Mouse (Mus musculus) heart, embryonic 16.5 days (tissue): ENCODE measurements at regions not wholly inside any gene's neighbourhood (a gene's known extent, or its start where the extent isn't known, plus 50 kb on each side); places are given as distances from the start of the nearest gene placed in this dataset.
A peak's percentile ranks its signal among the peaks of the same experiment; 100 is the strongest.

Experiments
- ATAC-seq: fragments of 200-750 bp; cut with Nextera tagmentation; replicated peaks from 2 replicates; pipeline ENCODE4 v1.8.0; 2017; ENCODE audit warnings: moderate number of reproducible peaks; ENCODE audit not compliant: insufficient read depth, low FRiP score; ENCODE audit errors: extremely low read depth
- H3K27ac ChIP-seq: fragments of 300-500 bp; sonication (generic); 2 replicates; pipeline ENCODE4 v1.5.1; 2014; ENCODE audit warnings: mild to moderate bottlenecking, low read length, control low read depth, moderate library complexity
- H3K27me3 ChIP-seq: fragments of 300-500 bp; sonication (generic); 2 replicates; pipeline ENCODE4 v1.6.1; 2014; ENCODE audit warnings: low read length, mixed read lengths; ENCODE audit not compliant: control insufficient read depth, insufficient read depth
- H3K36me3 ChIP-seq: fragments of 300-500 bp; sonication (generic); 2 replicates; pipeline ENCODE4 v1.6.1; 2014; ENCODE audit not compliant: control insufficient read depth, insufficient read depth
- H3K4me1 ChIP-seq: fragments of 300-500 bp; sonication (generic); 2 replicates; pipeline ENCODE4 v1.6.1; 2014; ENCODE audit warnings: low read length, mixed read lengths; ENCODE audit not compliant: control insufficient read depth, insufficient read depth
- H3K4me2 ChIP-seq: fragments of 300-500 bp; sonication (generic); 2 replicates; pipeline ENCODE4 v1.6.1; 2014; ENCODE audit warnings: low read depth, mild to moderate bottlenecking, control low read depth, low read length
- H3K4me3 ChIP-seq: fragments of 300-500 bp; sonication (generic); 2 replicates; pipeline ENCODE4 v1.5.1; 2014; ENCODE audit warnings: mild to moderate bottlenecking, control low read depth, low read length
- H3K9ac ChIP-seq: fragments of 300-500 bp; sonication (generic); 2 replicates; pipeline ENCODE4 v1.6.1; 2014; ENCODE audit warnings: low read length, control low read depth
- H3K9me3 ChIP-seq: fragments of 300-500 bp; sonication (generic); replicated peaks from 2 replicates; pipeline ENCODE4 v1.6.1; 2016; ENCODE audit warnings: low read length; ENCODE audit not compliant: control insufficient read depth
- WGBS: fragments of 180-500 bp; shearing (Covaris S2); extraction: QIAGEN DNeasy Blood & Tissue Kit; methylation state at CpG from one replicate; pipeline ENCODE4 v1.1.7; 2014; 5-methylcytosine and 5-hydroxymethylcytosine counted together

GRCm38 (mm10) chr5:16469644-16470275 is 83.5 kb upstream of the Hgf start:
- no peaks in the 10 kb centered on the region for H3K9me3 ChIP-seq
- H3K27me3 ChIP-seq = no peaks in the 10 kb centered on the region
- peak; percentile 85 for ATAC-seq
- H3K4me3 ChIP-seq = peak overlapping the region; percentile 35
- WGBS = 36% methylated on average over 13 of the region's 13 CpGs
- peak overlapping the region; percentile 66 for H3K27ac ChIP-seq
- peak overlapping the region; percentile 47 for H3K9ac ChIP-seq
- H3K4me2 ChIP-seq = peak overlapping the region; percentile 55
- peaks cover 7% of the 10 kb centered on the region; the same call in 1 of the 2 replicates for H3K4me1 ChIP-seq
- no peaks in the 10 kb centered on the region for H3K36me3 ChIP-seq

GRCm38 (mm10) chr5:16470366-16470982 is 82.8 kb upstream of the Hgf start:
- Histone ChIP-seq H3K4me1 (peaks cover 7% of the 10 kb centered on the region; the same call in 1 of the 2 replicates), H3K9ac (peak overlapping the region; percentile 47), H3K9me3 (no peaks in the 10 kb centered on the region), H3K4me3 (peak overlapping the region; percentile 35), H3K27ac (peak overlapping the region; percentile 66; the same call in 1 of the 2 replicates), H3K4me2 (peak overlapping the region; percentile 55), H3K36me3 (no peaks in the 10 kb centered on the region), H3K27me3 (no peaks in the 10 kb centered on the region)
- peak; percentile 63; the same call in 1 of the 2 replicates for ATAC-seq
- 18% methylated on average over 10 of the region's 10 CpGs for WGBS

- no peaks in the 10 kb centered on the region for H3K4me1 ChIP-seq
- H3K27me3 ChIP-seq = no peaks in the 10 kb centered on the region
Observed at GRCm38 (mm10) chr5:16487969-16488368, 65.3 kb upstream of the Hgf start.

GRCm38 (mm10) chr5:16489803-16490202 is 63.5 kb upstream of the Hgf start:
- ATAC-seq = no peak
- no peaks in the 10 kb centered on the region for H3K9me3 ChIP-seq

More at GRCm38 (mm10) chr5:16487969-16488368, 65.3 kb upstream of the Hgf start:
- Histone ChIP-seq H3K4me3 (no peak overlapping the region), H3K9me3 (no peaks in the 10 kb centered on the region), H3K36me3 (no peaks in the 10 kb centered on the region), H3K4me2 (no peak overlapping the region), H3K27ac (no peak overlapping the region), H3K9ac (no peak overlapping the region)
- no peak for ATAC-seq
- WGBS = 83% methylated on average over 1 of the region's 1 CpGs

GRCm38 (mm10) chr5:16499891-16500290 is 53.4 kb upstream of the Hgf start:
- Histone ChIP-seq H3K4me2 (no peak overlapping the region), H3K9me3 (no peaks in the 10 kb centered on the region), H3K4me1 (no peaks in the 10 kb centered on the region), H3K27ac (no peak overlapping the region), H3K36me3 (no peaks in the 10 kb centered on the region), H3K27me3 (no peaks in the 10 kb centered on the region), H3K9ac (no peak overlapping the region), H3K4me3 (no peak overlapping the region)
- WGBS = 38% methylated on average over 7 of the region's 7 CpGs
- no peak for ATAC-seq

More at GRCm38 (mm10) chr5:16489803-16490202, 63.5 kb upstream of the Hgf start:
- Histone ChIP-seq H3K4me2 (no peak overlapping the region), H3K4me1 (no peaks in the 10 kb centered on the region), H3K9ac (no peak overlapping the region), H3K27ac (no peak overlapping the region), H3K4me3 (no peak overlapping the region), H3K36me3 (no peaks in the 10 kb centered on the region), H3K27me3 (no peaks in the 10 kb centered on the region)
